Comparison of ENCODE assay signal across 20 mouse cellular contexts in genomic region chr2:174273961-174274360, GRCm38 (mm10). TPM values are rescaled to one million over a fixed set of nuclear protein-coding genes. Genes with fewer than 3 reads are reported as not detected.
DNase-seq lines count a peak whose midpoint lies in the region; ATAC-seq lines count a peak whose summit lies in the region.
"Had no signal": no experiment of that assay in that cellular context is flagged by ENCODE, and none has a peak within 500 bp of the region (broad histone marks: within the 10 kb centered on the region; RNA-seq: fewer than 3 reads in every experiment).

No protein-coding gene starts in this region.

- 62% methylated on average over 2 of the region's 2 CpGs for WGBS in heart, embryonic 11.5 days (ENCODE audit: insufficient replicate concordance)
- WGBS in heart, embryonic 15.5 days: 36% methylated on average over 2 of the region's 2 CpGs
- WGBS in lung, embryonic 16.5 days: 58% methylated on average over 2 of the region's 2 CpGs

- DNase-seq in heart, adult 9 months (ENCODE audit: low spot score in 2 of 2): no peak
- no peak for DNase-seq in heart, postnatal 25 days (ENCODE audit: low spot score)
- DNase-seq in lung, adult 18-20 months: no peak
- no peak for DNase-seq in thymus, postnatal 4 days
- DNase-seq: adrenal gland, adult 2 months; adrenal gland, postnatal 25 days; cerebellum, adult 18-20 months; cerebellum, adult 9-11 months; cerebellum, postnatal 36 days; forebrain, postnatal 0 days; gastrocnemius, postnatal 14 days; kidney, adult 11 months had no signal

- no peak; the same call in 1 of the 2 replicates for ATAC-seq in heart, embryonic 11.5 days (replicated peaks; ENCODE audit: insufficient number of reproducible peaks, low FRiP score, low TSS enrichment)
- no peak for ATAC-seq in heart, embryonic 15.5 days (replicated peaks; ENCODE audit: insufficient number of reproducible peaks, insufficient read depth, low FRiP score, low read depth)
- ATAC-seq in lung, embryonic 16.5 days (ENCODE audit: low read depth): peak; percentile 58; the same call in 1 of the 2 replicates
- ATAC-seq: activated CD4-positive, CD25-positive, alpha-beta regulatory T cell, adult 4 months; forebrain, embryonic 13.5 days; forebrain, postnatal 0 days; hindbrain, postnatal 0 days had no signal

- no peaks in the 10 kb centered on the region for H3K36me3 ChIP-seq in heart, embryonic 11.5 days (ENCODE audit: control insufficient read depth, insufficient read depth, low read length)
- 0 out of 2 replicates have a peak, but pooled peaks cover 5% of the 10 kb centered on the region for H3K36me3 ChIP-seq in heart, embryonic 15.5 days
- H3K36me3 ChIP-seq in lung, embryonic 16.5 days (ENCODE audit: control insufficient read depth, insufficient read depth, low read length): peaks cover 3% of the 10 kb centered on the region

- H3K4me2 ChIP-seq in heart, embryonic 11.5 days: no peak overlapping the region
- H3K4me2 ChIP-seq in heart, embryonic 15.5 days: no peak overlapping the region
- no peak overlapping the region for H3K4me2 ChIP-seq in lung, embryonic 16.5 days (ENCODE audit: low read depth, low read length)
- H3K4me2 ChIP-seq: embryonic facial prominence, embryonic 13.5 days; forebrain, embryonic 13.5 days; hindbrain, embryonic 13.5 days had no signal

- intact Hi-C loops in heart, postnatal 25 days (cut with DNase I): no loop called here

- no peaks in the 10 kb centered on the region for H3K27me3 ChIP-seq in heart, embryonic 11.5 days (ENCODE audit: control insufficient read depth, insufficient read depth, low read length)
- H3K27me3 ChIP-seq in heart, embryonic 15.5 days: no peaks in the 10 kb centered on the region
- H3K27me3 ChIP-seq in lung, embryonic 16.5 days (ENCODE audit: control insufficient read depth, insufficient read depth, low read depth, low read length): no peaks in the 10 kb centered on the region
- H3K27me3 ChIP-seq: embryonic facial prominence, embryonic 13.5 days; forebrain, embryonic 13.5 days; hindbrain, embryonic 13.5 days had no signal

- no peaks in the 10 kb centered on the region for H3K9me3 ChIP-seq in heart, embryonic 11.5 days (replicated peaks; ENCODE audit: control insufficient read depth, low read length)
- H3K9me3 ChIP-seq in heart, embryonic 15.5 days (replicated peaks): no peaks in the 10 kb centered on the region
- no peaks in the 10 kb centered on the region for H3K9me3 ChIP-seq in lung, embryonic 16.5 days (ENCODE audit: control insufficient read depth, low read length)
- H3K9me3 ChIP-seq: embryonic facial prominence, embryonic 13.5 days; forebrain, embryonic 13.5 days; hindbrain, embryonic 13.5 days had no signal

- peak overlapping the region; percentile 74 for H3K27ac ChIP-seq in heart, embryonic 11.5 days (ENCODE audit: low read depth, low read length)
- peak overlapping the region; percentile 50 for H3K27ac ChIP-seq in heart, embryonic 15.5 days
- no peak overlapping the region for H3K27ac ChIP-seq in lung, embryonic 16.5 days (ENCODE audit: low read length)
- H3K27ac ChIP-seq: embryonic facial prominence, embryonic 13.5 days; forebrain, embryonic 13.5 days; hindbrain, embryonic 13.5 days; hindbrain, postnatal 0 days had no signal

- H3K4me1 ChIP-seq in heart, embryonic 11.5 days (ENCODE audit: control insufficient read depth, insufficient read depth, low read length): peaks cover 24% of the 10 kb centered on the region
- H3K4me1 ChIP-seq in heart, embryonic 15.5 days (replicated peaks): peaks cover 44% of the 10 kb centered on the region
- H3K4me1 ChIP-seq in lung, embryonic 16.5 days (replicated peaks; ENCODE audit: control insufficient read depth, insufficient read depth, low read length): no peaks in the 10 kb centered on the region
- H3K4me1 ChIP-seq: embryonic facial prominence, embryonic 13.5 days; forebrain, embryonic 13.5 days; hindbrain, embryonic 13.5 days had no signal

- H3K4me3 ChIP-seq in heart, embryonic 11.5 days (ENCODE audit: low read depth, low read length): no peak overlapping the region
- H3K4me3 ChIP-seq in heart, embryonic 15.5 days: no peak overlapping the region
- no peak overlapping the region for H3K4me3 ChIP-seq in lung, embryonic 16.5 days (ENCODE audit: low read length)
- H3K4me3 ChIP-seq: embryonic facial prominence, embryonic 13.5 days; forebrain, embryonic 13.5 days; hindbrain, embryonic 13.5 days had no signal

- H3K9ac ChIP-seq in heart, embryonic 11.5 days (ENCODE audit: low read depth, low read length): no peak overlapping the region
- H3K9ac ChIP-seq in heart, embryonic 15.5 days: no peak overlapping the region
- H3K9ac ChIP-seq in lung, embryonic 16.5 days (ENCODE audit: low read length): no peak overlapping the region
- H3K9ac ChIP-seq: embryonic facial prominence, embryonic 13.5 days; forebrain, embryonic 13.5 days; forebrain, postnatal 0 days; hindbrain, embryonic 13.5 days had no signal

RNA-seq across cellular contexts. Expression of gene Gnas, which starts 10.2 kb away (rescaled TPM):
- 1,095 and 1,127 TPM in 2 replicates for polyA plus RNA-seq in heart, embryonic 11.5 days (2014; fragmentation: Nextera tagmentation; extraction: Ambion mirVana)
- polyA plus RNA-seq in heart, embryonic 15.5 days (2015; fragmentation: Nextera tagmentation; extraction: Ambion mirVana): 1,401 and 1,438 TPM in 2 replicates
- total RNA-seq in heart, postnatal 25 days (2021): 1,000 to 10,000 TPM; 1,170 to 1,213 TPM
- polyA plus RNA-seq in lung, embryonic 16.5 days (2015; fragmentation: Nextera tagmentation; extraction: Ambion mirVana): 1,083 and 1,573 TPM in 2 replicates
